Mouse (Mus musculus) limb, embryonic 15.5 days (tissue): ENCODE data around the gene Btbd17. TPM values are rescaled to one million over a fixed set of nuclear protein-coding genes. Genes with fewer than 3 reads are reported as not detected.
A peak's percentile ranks its signal among the peaks of the same experiment; 100 is the strongest.

Source experiments
- ATAC-seq: fragments of 200-750 bp; cut with Nextera tagmentation; 2 replicates; pipeline ENCODE4 v1.8.0; 2017; ENCODE audit warnings: low read depth, moderate TSS enrichment; ENCODE audit not compliant: insufficient number of reproducible peaks, low FRiP score, low TSS enrichment
- H3K27ac ChIP-seq: fragments of 300-500 bp; sonication (generic); 2 replicates; pipeline ENCODE4 v1.5.1; 2015; ENCODE audit warnings: moderate library complexity, mild to moderate bottlenecking, inconsistent platforms
- H3K27me3 ChIP-seq: fragments of 300-500 bp; sonication (generic); 2 replicates; pipeline ENCODE4 v1.6.1; 2015; ENCODE audit warnings: inconsistent platforms
- H3K36me3 ChIP-seq: fragments of 300-500 bp; sonication (generic); 2 replicates; pipeline ENCODE4 v1.6.1; 2015; ENCODE audit warnings: inconsistent platforms
- H3K4me1 ChIP-seq: fragments of 300-500 bp; sonication (generic); 2 replicates; pipeline ENCODE4 v1.6.1; 2015; ENCODE audit warnings: inconsistent platforms
- H3K4me2 ChIP-seq: fragments of 300-500 bp; sonication (generic); 2 replicates; pipeline ENCODE4 v1.6.1; 2015; ENCODE audit warnings: mild to moderate bottlenecking, inconsistent platforms
- H3K4me3 ChIP-seq: fragments of 300-500 bp; sonication (generic); 2 replicates; pipeline ENCODE4 v1.5.1; 2015; ENCODE audit warnings: mild to moderate bottlenecking, inconsistent platforms
- H3K9ac ChIP-seq: fragments of 300-500 bp; sonication (generic); 2 replicates; pipeline ENCODE4 v1.6.1; 2015; ENCODE audit warnings: inconsistent platforms
- H3K9me3 ChIP-seq: fragments of 300-500 bp; sonication (generic); 2 replicates; pipeline ENCODE4 v1.6.1; 2016; ENCODE audit warnings: inconsistent platforms
- WGBS: fragments of 180-500 bp; shearing (Covaris S2); methylation state at CpG from one replicate; pipeline ENCODE4 v1.1.7; 2015; 5-methylcytosine and 5-hydroxymethylcytosine counted together
- polyA plus RNA-seq: library from polyadenylated mRNA; unstranded; fragments of >200 nt; fragmentation: Nextera tagmentation; extraction: Ambion mirVana; gene quantifications from 2 replicates; pipeline ENCODE4 v1.2.1, GENCODE M21; 2015

The Btbd17 gene
- polyA plus RNA-seq, 1 experiment from 2014 or later, result 0.86 TPM

DNA sequence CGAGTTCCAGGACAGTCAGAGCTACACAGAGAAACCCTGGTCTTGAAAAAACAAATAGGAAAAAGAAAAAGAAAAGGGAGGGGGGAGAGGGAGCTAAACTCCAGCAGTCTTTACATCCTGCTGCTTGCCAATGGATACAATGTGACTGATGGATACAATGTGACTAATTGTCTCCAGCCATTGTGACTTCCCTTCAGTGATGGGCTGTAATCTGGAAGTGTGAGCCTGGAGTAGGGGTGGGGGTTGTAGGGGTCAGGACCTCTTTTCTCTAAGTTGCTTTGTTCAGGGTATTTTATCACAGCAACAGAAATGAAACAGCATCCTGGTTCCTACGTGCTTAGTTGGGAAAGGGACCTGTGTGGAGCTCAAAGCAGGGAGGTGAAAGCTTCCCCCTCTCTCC lies 23.4 kb upstream of the Btbd17 start:
- no peaks in the 10 kb centered on the region for H3K36me3 ChIP-seq
- no peak overlapping the region for H3K4me3 ChIP-seq
- no peak overlapping the region for H3K4me2 ChIP-seq
- no peak overlapping the region for H3K9ac ChIP-seq
- ATAC-seq, result no peak
- 37% methylated on average over 2 of the region's 2 CpGs for WGBS
- H3K9me3 ChIP-seq, result no peaks in the 10 kb centered on the region
- no peaks in the 10 kb centered on the region for H3K27me3 ChIP-seq
- H3K4me1 ChIP-seq, result peaks cover 40% of the 10 kb centered on the region
- H3K27ac ChIP-seq, result no peak overlapping the region

DNA sequence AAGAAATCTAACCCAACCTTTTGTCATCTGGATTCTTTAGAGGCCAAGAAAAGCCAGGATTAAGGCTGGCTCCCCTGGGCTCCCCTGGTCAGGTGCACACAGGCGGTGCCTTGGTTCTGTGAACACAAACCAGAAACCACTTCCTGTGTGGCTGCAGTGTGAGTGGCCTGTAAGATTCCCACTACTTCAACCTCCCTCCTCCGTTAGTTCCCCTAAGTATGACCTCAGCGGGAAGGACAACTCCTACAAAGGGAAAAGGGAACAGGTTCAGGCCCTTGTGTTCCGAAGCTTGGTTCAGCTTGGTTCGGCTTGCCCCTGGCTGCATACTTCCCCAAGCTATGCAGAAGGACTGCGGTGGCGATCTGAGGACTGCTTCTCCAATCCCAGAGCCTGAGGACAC lies 22.4 kb upstream of the Btbd17 start:
- 83% methylated on average over 7 of the region's 7 CpGs for WGBS
- no peaks in the 10 kb centered on the region for H3K27me3 ChIP-seq
- H3K9me3 ChIP-seq, result no peaks in the 10 kb centered on the region
- H3K4me1 ChIP-seq, result peaks cover 31% of the 10 kb centered on the region
- no peak overlapping the region for H3K9ac ChIP-seq
- H3K27ac ChIP-seq, result no peak overlapping the region
- H3K4me2 ChIP-seq, result no peak overlapping the region
- ATAC-seq, result no peak
- H3K36me3 ChIP-seq, result no peaks in the 10 kb centered on the region
- no peak overlapping the region for H3K4me3 ChIP-seq

DNA sequence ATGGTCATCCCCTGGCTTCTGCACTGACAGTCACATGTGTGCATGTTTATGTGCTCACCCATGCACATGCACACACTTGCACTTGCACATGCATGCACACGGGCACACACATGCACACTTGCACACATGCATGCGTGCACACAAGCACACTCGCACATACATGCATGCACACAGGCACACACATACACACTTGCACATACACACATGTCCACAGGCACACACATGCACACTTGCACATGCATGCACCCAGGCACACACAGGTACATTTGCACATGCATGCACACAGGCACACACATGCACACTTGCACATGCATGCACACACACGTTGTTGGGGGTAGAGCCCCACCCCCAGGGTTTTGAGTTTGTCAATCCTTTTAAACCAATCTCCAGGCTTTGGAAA lies 21.2 kb upstream of the Btbd17 start:
- Histone ChIP-seq H3K4me1 (peaks cover 28% of the 10 kb centered on the region), H3K27me3 (no peaks in the 10 kb centered on the region), H3K9ac (no peak overlapping the region), H3K36me3 (no peaks in the 10 kb centered on the region), H3K9me3 (no peaks in the 10 kb centered on the region), H3K4me3 (no peak overlapping the region), H3K4me2 (no peak overlapping the region), H3K27ac (no peak overlapping the region)
- 82% methylated on average over 4 of the region's 4 CpGs for WGBS
- no peak for ATAC-seq

DNA sequence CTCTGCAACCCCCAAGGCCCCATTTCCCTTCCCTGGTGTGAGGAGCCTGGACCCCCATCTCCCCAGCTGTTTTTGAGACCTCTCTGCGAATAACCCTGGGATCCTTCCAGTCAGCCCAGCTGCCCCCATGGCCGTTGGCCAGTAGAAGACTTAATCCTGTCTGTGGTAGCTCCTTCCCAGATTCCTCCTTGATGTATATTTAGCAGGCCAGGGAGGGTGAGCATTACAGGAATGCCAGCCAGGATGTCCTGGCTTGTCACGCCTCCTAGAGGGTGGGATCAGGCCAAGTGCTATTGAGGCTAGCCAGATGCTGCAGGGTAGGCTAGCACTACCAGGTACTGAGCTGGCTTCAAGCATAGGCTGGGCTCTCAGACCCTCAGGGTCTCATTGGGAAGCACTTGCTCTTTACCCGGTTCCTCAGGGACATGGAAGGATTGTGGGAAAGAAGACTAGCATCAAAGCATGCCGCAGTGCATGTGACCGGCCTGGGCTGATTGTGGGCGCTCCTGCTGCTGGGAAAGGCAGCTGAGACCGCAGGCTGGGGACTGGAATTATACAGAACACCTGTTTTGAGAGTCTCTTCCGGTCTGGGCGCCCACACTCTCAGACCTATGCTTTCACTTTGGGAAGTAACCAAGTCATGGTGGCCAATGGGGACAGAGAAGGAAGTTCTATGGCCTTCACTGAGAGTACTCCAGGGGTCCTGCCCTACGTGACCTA lies 19.3 kb upstream of the Btbd17 start:
- H3K4me3 ChIP-seq, result no peak overlapping the region
- no peak overlapping the region for H3K4me2 ChIP-seq
- ATAC-seq, result no peak
- H3K4me1 ChIP-seq, result peaks cover 26% of the 10 kb centered on the region
- H3K9ac ChIP-seq, result no peak overlapping the region
- 65% methylated on average over 11 of the region's 11 CpGs for WGBS
- H3K9me3 ChIP-seq, result no peaks in the 10 kb centered on the region
- no peaks in the 10 kb centered on the region for H3K27me3 ChIP-seq
- no peaks in the 10 kb centered on the region for H3K36me3 ChIP-seq
- peak overlapping the region; percentile 51; the same call in 1 of the 2 replicates for H3K27ac ChIP-seq

DNA sequence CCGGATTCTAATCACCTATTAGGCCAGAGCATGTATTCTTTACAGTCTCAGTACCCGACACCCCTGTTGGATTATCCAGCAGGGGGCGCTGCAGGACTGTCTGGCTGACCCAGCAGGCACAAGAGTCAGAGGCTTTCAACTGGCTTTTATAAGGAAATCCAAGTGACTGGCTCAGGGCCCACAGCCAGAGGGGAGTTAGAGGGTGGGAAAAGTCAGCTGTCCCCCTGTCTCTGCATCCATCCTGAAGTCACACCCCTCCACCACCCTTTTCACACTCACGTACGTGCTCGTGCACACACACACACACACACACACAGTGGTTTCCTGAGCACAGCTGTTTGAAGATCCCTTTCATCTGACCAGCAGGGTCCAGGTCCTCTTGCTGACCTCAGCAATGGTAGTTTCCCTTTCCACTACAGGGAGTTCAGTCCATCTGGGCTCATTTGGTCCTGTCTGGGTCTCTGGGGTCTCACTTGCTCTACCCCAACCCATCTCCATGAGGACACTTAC lies 17.0 kb upstream of the Btbd17 start:
- Histone ChIP-seq H3K9ac (no peak overlapping the region), H3K27ac (no peak overlapping the region), H3K4me2 (no peak overlapping the region), H3K4me1 (peaks cover 17% of the 10 kb centered on the region), H3K36me3 (no peaks in the 10 kb centered on the region), H3K4me3 (no peak overlapping the region), H3K9me3 (no peaks in the 10 kb centered on the region), H3K27me3 (no peaks in the 10 kb centered on the region)
- WGBS, result 6% methylated on average over 6 of the region's 6 CpGs
- peak; percentile 31; the same call in 1 of the 2 replicates for ATAC-seq

DNA sequence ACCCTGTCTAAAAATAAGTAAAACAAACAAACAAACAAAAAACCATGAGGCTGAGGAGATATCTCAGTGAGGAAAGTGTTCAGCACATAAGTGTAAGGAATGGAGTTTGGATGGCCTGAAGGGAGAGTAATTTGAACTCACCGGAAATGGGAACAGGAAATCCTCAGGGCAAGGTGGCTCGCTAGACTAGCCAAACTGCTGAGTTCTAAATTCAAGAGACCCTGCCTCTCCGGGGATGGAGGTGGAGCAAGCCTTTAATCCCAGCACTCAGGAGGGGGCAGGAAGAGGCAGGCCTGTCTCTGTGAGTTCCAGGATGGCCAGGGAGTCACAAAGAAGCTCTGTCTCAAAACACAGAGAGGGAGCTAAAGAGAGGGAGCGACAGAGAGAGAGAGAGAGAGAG lies 14.6 kb upstream of the Btbd17 start:
- H3K27ac ChIP-seq, result no peak overlapping the region
- no peaks in the 10 kb centered on the region for H3K9me3 ChIP-seq
- 5% methylated on average over 4 of the region's 4 CpGs for WGBS
- no peak overlapping the region for H3K4me2 ChIP-seq
- H3K4me1 ChIP-seq, result peaks cover 22% of the 10 kb centered on the region
- no peak overlapping the region for H3K9ac ChIP-seq
- no peak for ATAC-seq
- H3K4me3 ChIP-seq, result no peak overlapping the region
- no peaks in the 10 kb centered on the region for H3K27me3 ChIP-seq
- H3K36me3 ChIP-seq, result no peaks in the 10 kb centered on the region

DNA sequence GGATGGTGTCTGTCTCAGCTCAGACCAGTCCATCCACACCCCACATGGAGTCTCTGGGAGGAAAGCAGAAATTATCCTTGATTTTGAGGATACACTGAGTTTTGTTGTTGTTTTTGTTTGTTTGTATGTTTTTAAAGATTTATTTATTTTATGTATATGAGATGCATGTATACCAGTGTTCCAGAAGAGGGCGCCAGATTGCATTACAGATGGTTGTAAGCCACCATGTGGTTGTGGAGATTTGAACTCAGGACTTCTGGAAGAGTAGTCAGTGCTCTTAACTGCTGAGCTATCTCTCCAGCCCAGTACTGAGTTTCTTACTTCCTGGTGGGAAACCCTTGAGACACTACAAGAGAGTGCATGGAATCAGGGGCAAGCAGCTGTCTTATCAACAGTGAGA lies 13.6 kb upstream of the Btbd17 start:
- WGBS, result 87% methylated on average over 1 of the region's 1 CpGs
- H3K27me3 ChIP-seq, result no peaks in the 10 kb centered on the region
- no peaks in the 10 kb centered on the region for H3K36me3 ChIP-seq
- no peak overlapping the region for H3K9ac ChIP-seq
- no peak overlapping the region for H3K4me2 ChIP-seq
- peaks cover 17% of the 10 kb centered on the region for H3K4me1 ChIP-seq
- H3K4me3 ChIP-seq, result no peak overlapping the region
- no peak for ATAC-seq
- H3K9me3 ChIP-seq, result no peaks in the 10 kb centered on the region
- no peak overlapping the region for H3K27ac ChIP-seq

DNA sequence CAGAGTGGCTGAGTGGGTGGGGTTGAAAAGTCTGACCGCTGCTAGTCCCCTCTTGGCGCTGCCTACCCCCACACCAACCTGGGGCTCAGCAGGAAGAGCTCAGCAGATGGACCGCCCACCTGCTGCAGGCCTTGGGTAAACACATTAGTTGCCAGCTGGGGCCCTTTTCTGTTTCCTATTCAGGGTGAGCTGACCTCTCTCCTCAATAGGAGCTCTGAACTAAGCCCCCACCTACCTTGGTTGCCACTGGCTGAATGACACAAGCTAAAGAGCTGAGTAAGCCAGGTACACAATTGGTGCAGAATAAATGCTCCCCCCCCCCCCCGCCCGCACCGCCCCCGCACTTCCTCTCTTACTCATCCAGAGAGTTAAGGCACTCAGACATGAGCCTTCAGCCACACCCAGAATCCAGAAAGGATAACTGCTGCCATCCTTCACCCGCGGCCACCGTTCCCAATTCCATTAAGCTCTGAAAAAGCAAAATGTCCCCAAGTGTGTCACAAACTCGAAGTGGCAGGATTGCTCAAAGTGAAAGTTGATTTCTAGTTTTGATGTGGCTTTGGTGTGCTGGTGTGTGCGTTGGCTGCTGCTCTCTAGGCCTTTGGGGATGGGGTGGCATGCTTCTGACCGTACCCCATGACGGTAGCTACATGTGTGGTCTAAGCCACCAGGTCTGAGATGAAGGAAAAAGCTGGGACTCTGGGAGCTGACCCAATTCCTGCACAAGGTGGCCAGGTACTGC lies 12.1 kb upstream of the Btbd17 start:
- H3K4me2 ChIP-seq, result no peak overlapping the region
- no peaks in the 10 kb centered on the region for H3K9me3 ChIP-seq
- no peak overlapping the region for H3K9ac ChIP-seq
- no peak overlapping the region for H3K27ac ChIP-seq
- no peaks in the 10 kb centered on the region for H3K27me3 ChIP-seq
- no peaks in the 10 kb centered on the region for H3K36me3 ChIP-seq
- H3K4me3 ChIP-seq, result no peak overlapping the region
- 44% methylated on average over 14 of the region's 14 CpGs for WGBS
- ATAC-seq, result no peak
- H3K4me1 ChIP-seq, result peaks cover 16% of the 10 kb centered on the region

DNA sequence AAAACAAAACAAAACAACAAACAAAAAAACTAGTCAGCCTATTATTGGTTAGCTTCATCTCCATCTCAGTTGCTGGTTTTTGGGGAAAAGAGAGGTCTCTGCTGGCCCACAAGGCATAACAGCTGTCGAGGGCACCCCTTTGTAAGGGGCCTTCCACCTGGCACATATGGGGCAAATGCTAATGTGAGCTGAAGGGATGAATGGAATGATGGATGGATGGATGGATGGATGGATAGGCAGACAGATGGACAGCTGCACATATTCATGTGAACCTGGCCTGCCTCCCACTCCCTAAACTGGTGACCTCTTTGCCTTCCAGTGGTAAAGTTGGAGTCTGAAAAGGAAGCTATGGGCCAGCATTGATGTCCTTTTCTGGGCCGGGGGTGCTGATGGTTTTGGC lies 11.3 kb upstream of the Btbd17 start:
- WGBS, result 80% methylated on average over 2 of the region's 2 CpGs
- H3K9ac ChIP-seq, result no peak overlapping the region
- ATAC-seq, result no peak

DNA sequence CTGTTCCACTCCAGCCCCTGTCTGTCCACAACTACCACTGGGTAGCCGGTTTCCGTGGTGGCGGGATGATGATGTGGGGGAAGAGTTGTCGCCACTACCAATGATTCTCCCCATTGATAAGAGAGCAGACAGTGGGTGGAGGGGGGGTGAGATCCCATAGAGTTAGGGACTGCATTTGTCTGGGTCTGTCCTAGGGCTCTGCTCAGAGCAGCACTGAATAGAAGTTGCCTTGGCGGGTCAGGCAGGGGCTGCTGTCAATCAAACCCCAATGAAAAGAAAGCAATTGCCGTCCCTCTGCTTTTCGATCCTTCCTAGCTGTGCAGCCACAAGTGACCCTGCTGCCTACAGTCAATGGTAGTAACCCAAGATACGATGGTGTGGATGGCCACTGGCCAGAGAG lies 8.2 kb upstream of the Btbd17 start:
- 67% methylated on average over 8 of the region's 8 CpGs for WGBS
- ATAC-seq, result 0 out of 2 replicates have a peak, but pooled peaks have one; percentile 22
- Histone ChIP-seq H3K27ac (no peak overlapping the region), H3K4me1 (peaks cover 13% of the 10 kb centered on the region), H3K36me3 (no peaks in the 10 kb centered on the region), H3K4me3 (no peak overlapping the region), H3K9me3 (no peaks in the 10 kb centered on the region), H3K27me3 (no peaks in the 10 kb centered on the region), H3K4me2 (no peak overlapping the region), H3K9ac (no peak overlapping the region)

More for the DNA sequence above, 11.3 kb upstream of the Btbd17 start:
- H3K4me1 ChIP-seq, result peaks cover 18% of the 10 kb centered on the region
- no peaks in the 10 kb centered on the region for H3K9me3 ChIP-seq
- H3K27ac ChIP-seq, result no peak overlapping the region
- H3K4me2 ChIP-seq, result no peak overlapping the region
- no peak overlapping the region for H3K4me3 ChIP-seq
- H3K36me3 ChIP-seq, result no peaks in the 10 kb centered on the region
- no peaks in the 10 kb centered on the region for H3K27me3 ChIP-seq

DNA sequence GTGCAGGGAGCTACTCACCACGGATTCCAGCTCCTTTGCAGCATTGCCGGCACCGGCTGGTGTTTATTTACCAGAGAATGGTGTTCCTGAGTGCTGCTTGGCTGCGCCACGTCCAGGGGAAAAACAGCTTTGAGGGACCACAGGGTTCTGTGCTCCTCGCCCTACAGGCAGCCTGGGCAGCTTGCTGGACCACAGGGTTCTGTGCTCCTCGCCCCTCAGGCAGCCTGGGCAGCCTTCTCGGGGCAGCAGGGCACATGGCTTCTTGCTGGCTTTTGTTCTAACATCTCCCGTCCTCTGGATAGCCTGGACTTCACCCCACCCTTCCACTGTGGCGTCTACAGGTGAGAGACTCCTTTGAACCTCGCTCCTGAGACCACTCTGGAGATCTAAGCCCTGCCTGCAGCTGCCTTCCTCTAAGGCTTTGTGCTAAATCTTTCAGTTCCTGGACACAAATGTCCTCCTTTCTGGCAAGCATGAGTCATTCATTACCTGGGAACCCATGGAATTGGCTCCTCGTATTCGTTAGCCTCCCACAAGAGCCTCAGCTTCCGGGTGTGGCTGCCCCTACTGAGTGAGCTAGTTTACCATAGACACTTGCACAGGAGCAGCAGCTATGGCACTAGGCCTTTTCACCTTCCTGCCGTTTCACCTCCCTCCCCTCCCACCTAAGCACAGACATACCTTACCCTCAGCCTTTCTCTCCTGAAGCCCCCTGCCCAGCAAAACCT lies 7.0 kb upstream of the Btbd17 start:
- no peak overlapping the region for H3K4me3 ChIP-seq
- ATAC-seq, result no peak
- no peak overlapping the region for H3K27ac ChIP-seq
- peaks cover 13% of the 10 kb centered on the region for H3K4me1 ChIP-seq
- no peak overlapping the region for H3K4me2 ChIP-seq
- no peaks in the 10 kb centered on the region for H3K27me3 ChIP-seq
- no peaks in the 10 kb centered on the region for H3K9me3 ChIP-seq
- no peaks in the 10 kb centered on the region for H3K36me3 ChIP-seq
- H3K9ac ChIP-seq, result no peak overlapping the region
- 53% methylated on average over 15 of the region's 15 CpGs for WGBS

DNA sequence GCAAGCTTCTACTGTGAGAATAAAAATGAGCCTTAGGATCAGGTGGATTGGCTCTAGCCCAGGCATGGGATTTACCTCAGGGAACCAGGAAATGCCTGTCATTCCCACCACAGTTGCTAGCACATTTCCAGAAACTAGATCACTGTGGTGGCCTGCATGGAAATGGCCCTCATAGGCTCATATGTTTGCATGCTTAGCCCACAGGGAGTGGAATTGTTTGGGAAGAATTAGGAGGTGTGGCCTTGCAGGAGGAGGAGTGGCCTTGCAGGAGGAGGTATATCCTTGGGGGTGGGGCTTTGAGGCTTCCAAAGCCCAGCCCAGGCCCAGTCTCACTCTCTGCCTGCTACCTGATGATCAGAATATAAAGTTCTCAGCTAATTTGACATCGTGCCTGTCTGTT lies 6.2 kb upstream of the Btbd17 start:
- H3K4me3 ChIP-seq, result no peak overlapping the region
- WGBS, result 92% methylated on average over 1 of the region's 1 CpGs
- H3K36me3 ChIP-seq, result no peaks in the 10 kb centered on the region

More for the DNA sequence above, 6.2 kb upstream of the Btbd17 start:
- H3K4me1 ChIP-seq, result peaks cover 6% of the 10 kb centered on the region; the same call in 1 of the 2 replicates
- no peak overlapping the region for H3K9ac ChIP-seq
- no peak overlapping the region for H3K4me2 ChIP-seq
- no peak overlapping the region for H3K27ac ChIP-seq
- no peaks in the 10 kb centered on the region for H3K27me3 ChIP-seq
- ATAC-seq, result no peak
- no peaks in the 10 kb centered on the region for H3K9me3 ChIP-seq
